Mouse (Mus musculus): Measurements from ENCODE around the gene Pkd1. TPM values are rescaled to one million over a fixed set of nuclear protein-coding genes. Genes with fewer than 3 reads are reported as not detected.
A peak's percentile ranks its signal among the peaks of the same experiment; 100 is the strongest.

The Pkd1 gene
- polyA plus RNA-seq (2011; ENCODE audit: insufficient read depth, insufficient read length, low read depth, missing spikeins), result 13.0 and 14.8 TPM in 2 replicates

DNA sequence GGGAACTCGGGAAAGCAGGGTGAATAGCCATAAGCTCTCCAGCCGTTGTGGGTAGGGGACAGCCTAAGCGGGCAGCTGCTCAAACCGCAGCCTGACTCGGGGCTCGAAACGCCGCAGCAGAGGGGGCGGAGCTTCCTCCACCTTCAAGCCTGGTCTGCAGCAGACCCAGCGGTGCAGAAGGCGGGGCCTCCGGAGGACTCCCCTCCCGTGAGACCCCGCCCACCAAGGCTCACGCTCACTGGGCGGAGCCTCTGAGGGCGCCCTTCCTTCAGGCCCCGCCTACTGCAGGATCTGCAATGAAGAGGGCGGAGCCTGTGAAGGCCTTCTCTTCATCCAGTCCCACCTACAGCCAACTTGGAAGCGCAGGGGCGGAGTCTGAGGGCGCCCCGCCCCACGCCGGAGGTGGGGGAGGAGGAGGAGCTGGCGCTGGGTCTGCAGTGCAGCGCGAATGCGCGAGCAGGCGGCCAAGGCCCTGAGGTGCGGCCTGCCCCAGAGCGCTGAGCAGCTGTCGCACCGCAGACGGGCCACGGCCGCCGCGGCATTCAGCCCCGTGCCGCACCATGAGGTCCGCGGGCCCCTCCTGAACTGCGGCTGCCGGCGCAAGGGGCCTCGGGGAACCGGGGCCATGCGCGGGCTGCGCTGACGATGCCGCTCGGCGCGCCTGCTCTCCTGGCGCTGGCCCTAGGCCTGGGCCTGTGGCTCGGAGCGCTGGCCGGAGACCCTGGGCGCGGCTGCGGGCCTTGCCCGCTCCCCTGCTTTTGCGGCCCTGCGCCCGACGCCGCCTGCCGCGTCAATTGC lies at the start of gene Pkd1:
Gene Pkd1, plus strand, starts transcription at position 217 of the 798 bp plus-strand sequence.
- TF ChIP-seq EP300 (IDR thresholded peaks at IDR 0.05; ENCODE audit: insufficient read depth, low read depth, low read length) (peak; percentile 25; the same call in 1 of the 2 replicates), CTCF (IDR thresholded peaks at IDR 0.05; ENCODE audit: low read depth, low read length) (no peak), POLR2A (IDR thresholded peaks at IDR 0.05; ENCODE audit: insufficient read depth, low read length) (peak; percentile 96)
- Histone ChIP-seq H3K27me3 (ENCODE audit: control insufficient read depth, insufficient read depth, low read length, poor library complexity, severe bottlenecking) (no peaks in the 10 kb centered on the region), H3K9me3 (replicated peaks; ENCODE audit: control insufficient read depth, insufficient read depth, low read length, poor library complexity, severe bottlenecking) (no peaks in the 10 kb centered on the region), H3K4me1 (ENCODE audit: control insufficient read depth, insufficient read depth, low read length) (no peaks in the 10 kb centered on the region), H3K27ac (ENCODE audit: insufficient read depth, low read length) (no peak within 1 kb of the TSS), H3K36me3 (ENCODE audit: control insufficient read depth, insufficient read depth, low read length, poor library complexity, severe bottlenecking) (no peaks in the 10 kb centered on the region), H3K9ac (ENCODE audit: low read depth, poor library complexity, severe bottlenecking) (peak within 1 kb of the TSS; percentile 81), H3K4me3 (ENCODE audit: low read depth, low read length) (peak within 1 kb of the TSS; percentile 79)

DNA sequence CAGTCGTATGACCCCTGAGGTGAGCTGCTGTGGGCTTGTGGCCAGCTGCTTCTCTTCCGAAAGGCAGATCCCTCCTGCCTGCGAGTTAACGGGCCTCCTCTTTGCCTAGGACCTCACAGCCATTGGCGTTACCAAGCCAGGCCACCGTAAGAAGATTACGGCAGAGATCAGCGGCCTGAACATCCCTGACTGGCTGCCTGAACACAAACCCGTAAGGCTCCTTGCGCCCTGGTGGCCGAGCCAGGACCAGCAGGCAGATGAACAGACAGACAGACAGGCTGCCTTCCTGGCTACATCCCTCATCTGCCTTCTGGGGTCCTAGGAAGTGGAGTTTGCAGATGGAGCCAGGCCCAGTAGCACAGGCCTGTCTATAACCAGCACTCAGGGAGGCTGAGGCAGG lies 47.4 kb upstream of the Pkd1 start:
- no peaks in the 10 kb centered on the region for H3K27me3 ChIP-seq (ENCODE audit: control insufficient read depth, insufficient read depth, low read length, poor library complexity, severe bottlenecking)
- no peaks in the 10 kb centered on the region for H3K9me3 ChIP-seq (replicated peaks; ENCODE audit: control insufficient read depth, insufficient read depth, low read length, poor library complexity, severe bottlenecking)
- TF ChIP-seq CTCF (IDR thresholded peaks at IDR 0.05; ENCODE audit: low read depth, low read length) (no peak), POLR2A (IDR thresholded peaks at IDR 0.05; ENCODE audit: insufficient read depth, low read length) (no peak)
- H3K36me3 ChIP-seq (ENCODE audit: control insufficient read depth, insufficient read depth, low read length, poor library complexity, severe bottlenecking), result no peaks in the 10 kb centered on the region
- H3K9ac ChIP-seq (ENCODE audit: low read depth, poor library complexity, severe bottlenecking), result no peak overlapping the region
- no peaks in the 10 kb centered on the region for H3K4me1 ChIP-seq (ENCODE audit: control insufficient read depth, insufficient read depth, low read length)
- H3K4me3 ChIP-seq (ENCODE audit: low read depth, low read length), result no peak overlapping the region
- H3K27ac ChIP-seq (ENCODE audit: insufficient read depth, low read length), result no peak overlapping the region

DNA sequence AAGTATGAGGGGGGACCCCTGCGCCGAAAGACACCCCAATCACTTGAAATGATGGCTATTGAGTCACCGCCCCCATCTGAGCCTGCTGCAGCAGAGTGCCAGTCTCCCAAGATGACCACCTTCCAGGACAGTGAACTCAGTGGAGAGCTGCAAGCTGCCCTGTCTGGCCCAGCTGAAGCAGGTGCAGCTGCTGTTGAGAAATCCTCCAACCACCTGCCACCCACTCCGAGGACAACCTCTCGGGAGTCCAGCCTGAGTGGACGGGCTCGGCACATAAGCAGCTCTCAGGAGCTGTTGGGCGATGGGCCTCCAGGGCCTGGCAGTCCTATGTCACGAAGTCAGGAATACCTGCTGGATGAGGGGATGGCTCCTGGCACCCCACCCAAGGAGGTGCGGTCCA lies 45.5 kb upstream of the Pkd1 start:
- Histone ChIP-seq H3K9ac (ENCODE audit: low read depth, poor library complexity, severe bottlenecking) (no peak overlapping the region), H3K27ac (ENCODE audit: insufficient read depth, low read length) (no peak overlapping the region), H3K4me3 (ENCODE audit: low read depth, low read length) (no peak overlapping the region), H3K27me3 (ENCODE audit: control insufficient read depth, insufficient read depth, low read length, poor library complexity, severe bottlenecking) (no peaks in the 10 kb centered on the region), H3K36me3 (ENCODE audit: control insufficient read depth, insufficient read depth, low read length, poor library complexity, severe bottlenecking) (peaks cover 1% of the 10 kb centered on the region; the same call in 1 of the 2 replicates), H3K4me1 (ENCODE audit: control insufficient read depth, insufficient read depth, low read length) (peaks cover 2% of the 10 kb centered on the region), H3K9me3 (replicated peaks; ENCODE audit: control insufficient read depth, insufficient read depth, low read length, poor library complexity, severe bottlenecking) (no peaks in the 10 kb centered on the region)
- no peak for TF ChIP-seq POLR2A (IDR thresholded peaks at IDR 0.05; ENCODE audit: insufficient read depth, low read length)
- TF ChIP-seq CTCF (IDR thresholded peaks at IDR 0.05; ENCODE audit: low read depth, low read length), result no peak
- no peak for TF ChIP-seq EP300 (IDR thresholded peaks at IDR 0.05; ENCODE audit: insufficient read depth, low read depth, low read length)

DNA sequence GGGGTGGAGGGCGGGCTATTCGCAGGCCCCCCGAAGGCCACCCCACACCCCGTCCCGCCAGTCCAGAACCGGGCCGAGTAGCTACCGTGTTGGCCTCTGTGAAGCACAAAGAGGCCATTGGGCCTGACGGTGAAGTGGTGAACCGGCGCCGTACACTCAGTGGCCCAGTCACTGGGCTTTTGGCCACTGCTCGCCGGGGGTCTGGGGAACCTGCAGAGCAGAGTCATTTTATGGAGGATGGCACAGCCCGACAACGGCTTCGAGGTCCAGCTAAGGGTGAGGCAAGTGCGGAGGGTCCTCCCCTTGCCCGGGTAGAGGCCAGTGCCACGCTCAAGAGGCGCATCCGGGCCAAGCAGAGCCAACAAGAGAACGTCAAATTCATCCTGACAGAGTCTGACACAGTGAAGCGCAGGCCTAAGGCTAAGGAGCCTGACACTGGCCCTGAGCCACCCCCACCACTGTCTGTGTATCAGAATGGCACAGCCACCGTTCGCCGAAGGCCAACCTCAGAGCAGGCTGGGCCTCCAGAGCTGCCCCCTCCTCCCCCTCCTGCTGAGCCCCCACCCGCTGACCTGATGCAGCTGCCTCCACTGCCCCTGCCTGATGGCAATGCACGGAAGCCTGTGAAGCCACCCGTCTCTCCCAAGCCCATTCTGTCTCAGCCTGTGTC lies 44.2 kb upstream of the Pkd1 start:
- H3K9ac ChIP-seq (ENCODE audit: low read depth, poor library complexity, severe bottlenecking), result no peak overlapping the region
- H3K4me3 ChIP-seq (ENCODE audit: low read depth, low read length), result peak overlapping the region; percentile 20
- peaks cover 10% of the 10 kb centered on the region for H3K36me3 ChIP-seq (ENCODE audit: control insufficient read depth, insufficient read depth, low read length, poor library complexity, severe bottlenecking)
- peaks cover 2% of the 10 kb centered on the region for H3K4me1 ChIP-seq (ENCODE audit: control insufficient read depth, insufficient read depth, low read length)
- no peak overlapping the region for H3K27ac ChIP-seq (ENCODE audit: insufficient read depth, low read length)
- H3K27me3 ChIP-seq (ENCODE audit: control insufficient read depth, insufficient read depth, low read length, poor library complexity, severe bottlenecking), result no peaks in the 10 kb centered on the region
- no peaks in the 10 kb centered on the region for H3K9me3 ChIP-seq (replicated peaks; ENCODE audit: control insufficient read depth, insufficient read depth, low read length, poor library complexity, severe bottlenecking)
- TF ChIP-seq EP300 (IDR thresholded peaks at IDR 0.05; ENCODE audit: insufficient read depth, low read depth, low read length) (no peak), POLR2A (IDR thresholded peaks at IDR 0.05; ENCODE audit: insufficient read depth, low read length) (no peak), CTCF (IDR thresholded peaks at IDR 0.05; ENCODE audit: low read depth, low read length) (no peak)

DNA sequence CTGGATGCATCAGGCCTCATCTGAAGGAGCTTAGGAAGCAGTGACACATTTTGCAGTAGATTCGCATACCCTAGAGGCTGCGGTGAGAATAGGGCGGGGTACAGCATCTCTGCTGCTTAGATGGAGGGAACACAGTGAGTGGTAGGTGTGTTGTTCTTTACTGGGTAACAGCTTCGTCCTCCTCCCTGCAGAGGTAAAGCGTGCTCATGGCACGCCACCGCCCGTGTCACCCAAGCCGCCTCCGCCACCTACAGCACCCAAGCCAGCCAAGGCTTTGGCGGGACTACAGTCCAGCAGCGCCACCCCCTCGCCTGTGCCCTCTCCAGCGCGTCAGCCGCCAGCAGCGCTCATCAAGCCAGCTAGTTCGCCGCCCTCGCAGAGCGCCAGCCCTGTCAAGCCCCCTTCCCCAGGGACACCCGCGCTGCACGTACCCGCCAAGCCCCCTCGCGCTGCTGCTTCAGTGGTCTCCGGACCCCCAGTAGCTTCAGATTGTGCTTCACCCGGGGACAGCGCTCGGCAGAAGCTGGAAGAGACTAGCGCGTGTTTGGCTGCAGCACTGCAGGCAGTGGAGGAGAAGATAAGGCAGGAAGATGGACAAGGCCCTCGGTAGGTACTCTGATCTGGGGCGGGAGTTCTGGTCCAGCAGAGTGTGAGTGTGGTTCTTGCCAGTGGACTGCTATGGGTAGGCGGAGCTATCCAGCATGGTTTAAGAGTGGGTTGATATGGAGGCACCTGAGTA lies 43.1 kb upstream of the Pkd1 start:
- H3K36me3 ChIP-seq (ENCODE audit: control insufficient read depth, insufficient read depth, low read length, poor library complexity, severe bottlenecking), result peaks cover 14% of the 10 kb centered on the region

More for the DNA sequence above, 43.1 kb upstream of the Pkd1 start:
- H3K27me3 ChIP-seq (ENCODE audit: control insufficient read depth, insufficient read depth, low read length, poor library complexity, severe bottlenecking), result no peaks in the 10 kb centered on the region
- no peaks in the 10 kb centered on the region for H3K9me3 ChIP-seq (replicated peaks; ENCODE audit: control insufficient read depth, insufficient read depth, low read length, poor library complexity, severe bottlenecking)
- H3K4me3 ChIP-seq (ENCODE audit: low read depth, low read length), result peak overlapping the region; percentile 18
- H3K4me1 ChIP-seq (ENCODE audit: control insufficient read depth, insufficient read depth, low read length), result peaks cover 2% of the 10 kb centered on the region
- TF ChIP-seq EP300 (IDR thresholded peaks at IDR 0.05; ENCODE audit: insufficient read depth, low read depth, low read length) (no peak), CTCF (IDR thresholded peaks at IDR 0.05; ENCODE audit: low read depth, low read length) (no peak), POLR2A (IDR thresholded peaks at IDR 0.05; ENCODE audit: insufficient read depth, low read length) (no peak)
- no peak overlapping the region for H3K27ac ChIP-seq (ENCODE audit: insufficient read depth, low read length)
- H3K9ac ChIP-seq (ENCODE audit: low read depth, poor library complexity, severe bottlenecking), result no peak overlapping the region
